Mouse (Mus musculus) left cerebral cortex, adult 2 months (tissue): ENCODE results near the gene Spon2. TPM values are rescaled to one million over a fixed set of nuclear protein-coding genes. Genes with fewer than 3 reads are reported as not detected.

Experiments used
- DNase-seq, 2 experiments: peaks; one replicate each; pipeline ENCODE4 v3.0.0; 2021 to 2022; ENCODE audit warnings: low spot score in 2 of 2, mixed read lengths in 1 of 2; ENCODE audit errors: extremely low spot score in 1 of 2
- H3K27ac ChIP-seq: fragments of 200-600 bp; 2 replicates; pipeline ENCODE4 v1.8.1; 2022
- H3K4me3 ChIP-seq: fragments of 200-600 bp; 2 replicates; pipeline ENCODE4 v1.8.1; 2022
- CTCF ChIP-seq: fragments of 200-600 bp; IDR thresholded peaks from 2 replicates; pipeline ENCODE4 v1.8.1; 2022; ENCODE audit warnings: antibody characterized with exemption, mild to moderate bottlenecking, moderate library complexity
- intact Hi-C: fragments of 180-260 bp; cut with DNase I; formaldehyde crosslinking; loops from one replicate; pipeline ENCODE4 v1.15.1; 2025
- total RNA-seq, 2 experiments: library from RNA; stranded (reverse); gene quantifications; 2 replicates each; pipeline ENCODE4 v1.2.3; 2021

Spon2 gene
- total RNA-seq, 2 experiments from 2014 or later = 0.56 TPM; not detected in 1

DNA sequence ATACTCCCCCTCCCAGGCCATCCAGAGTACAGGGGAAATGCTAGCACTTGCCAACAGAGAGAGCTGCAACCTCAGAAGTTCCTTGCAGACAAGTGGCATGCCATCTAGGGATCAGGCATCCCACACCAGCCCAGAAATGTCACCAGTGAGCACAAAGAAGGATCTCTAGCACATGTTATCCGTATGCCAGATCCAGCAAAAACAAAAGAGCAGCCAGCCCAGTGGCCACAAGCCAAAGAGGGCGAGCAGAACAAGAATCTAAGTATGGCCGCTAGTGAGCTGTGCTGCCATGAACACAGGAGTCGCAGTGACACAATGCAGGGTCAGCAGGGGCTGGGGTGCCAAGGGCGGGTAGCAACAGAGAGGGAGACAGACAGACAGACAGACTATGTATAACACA is 12.0 kb upstream of the Spon2 start:
- DNase-seq = no peak
- no peak for TF ChIP-seq CTCF

GRCm38 (mm10) chr5:33228428-33228827 is 10.2 kb upstream of the Spon2 start:
- intact Hi-C loops = no loop called here
- peak; percentile 60 to 71 for DNase-seq
- TF ChIP-seq CTCF = no peak
- peak overlapping the region; percentile 44; the same call in 1 of the 2 replicates for H3K27ac ChIP-seq
- H3K4me3 ChIP-seq = no peak overlapping the region

More for the DNA sequence above, 12.0 kb upstream of the Spon2 start:
- Histone ChIP-seq H3K27ac (no peak overlapping the region), H3K4me3 (no peak overlapping the region)
- intact Hi-C loops = no loop called here

DNA sequence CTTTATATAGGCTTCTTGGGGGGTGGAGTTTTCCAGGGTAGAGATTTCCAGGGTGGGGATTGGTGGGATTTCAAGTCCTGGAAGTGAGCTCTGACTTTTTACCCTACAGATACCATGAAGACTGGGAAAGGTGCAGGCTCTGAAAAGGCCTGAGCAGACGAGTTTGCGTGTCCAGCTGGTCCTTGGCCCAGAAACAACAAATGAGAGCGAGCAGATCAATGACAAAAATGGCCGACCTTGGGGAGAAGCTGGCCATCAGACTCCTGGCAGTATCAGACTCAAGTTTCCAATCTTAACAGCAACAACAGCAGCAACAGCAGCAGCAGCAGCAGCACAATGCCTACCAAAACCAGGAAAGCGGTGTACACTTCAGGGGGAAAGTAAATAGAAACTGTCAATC is 7.4 kb upstream of the Spon2 start:
- no peak for TF ChIP-seq CTCF
- H3K4me3 ChIP-seq = no peak overlapping the region
- intact Hi-C loops = no loop called here

GRCm38 (mm10) chr5:33224491-33224890 is 6.2 kb upstream of the Spon2 start:
- H3K4me3 ChIP-seq = no peak overlapping the region
- DNase-seq = no peak
- no peak for TF ChIP-seq CTCF
- H3K27ac ChIP-seq = no peak overlapping the region
- intact Hi-C loops = no loop called here

More for the DNA sequence above, 7.4 kb upstream of the Spon2 start:
- no peak for DNase-seq
- no peak overlapping the region for H3K27ac ChIP-seq

DNA sequence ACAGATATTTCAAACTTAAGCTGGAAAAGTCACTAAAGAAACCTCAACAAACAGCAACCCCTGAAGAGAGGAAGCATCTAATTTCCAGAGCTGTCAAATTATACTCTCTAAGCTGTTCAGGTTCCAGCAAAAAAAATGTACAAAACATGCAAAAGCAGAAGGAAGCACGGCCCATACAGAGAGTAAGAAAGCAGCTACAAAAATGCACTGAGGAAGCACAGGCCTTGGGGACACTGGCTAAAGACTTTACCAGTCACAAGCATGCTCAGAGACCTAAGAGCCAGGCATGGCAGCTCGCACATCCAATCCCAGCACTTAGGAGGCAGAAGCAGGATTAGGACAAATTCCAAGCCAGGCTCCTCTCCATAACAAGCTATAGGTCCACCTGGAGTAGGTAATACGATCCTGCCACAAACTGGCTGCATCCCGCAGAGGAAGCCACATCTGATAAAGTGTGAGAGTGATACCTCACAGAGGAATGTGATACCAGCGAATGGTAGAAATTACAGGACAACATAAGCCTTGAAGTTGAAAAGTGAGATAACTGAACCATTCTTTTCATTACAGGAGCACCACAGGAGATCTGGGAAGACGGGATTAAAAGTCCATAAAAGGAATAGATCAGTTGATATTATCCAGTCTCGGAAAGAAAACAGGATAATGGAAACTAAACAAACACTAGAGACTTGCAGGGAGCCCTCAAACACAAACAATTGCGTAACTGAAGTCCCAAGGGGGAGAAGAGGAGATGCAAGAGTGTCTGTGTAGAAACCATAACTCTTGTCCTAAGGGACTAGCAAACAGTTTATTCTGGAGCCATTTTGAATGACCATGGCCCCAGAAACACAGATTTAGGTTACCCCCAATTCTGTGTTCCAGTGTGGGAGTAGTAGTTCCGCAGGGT is 4.8 kb upstream of the Spon2 start:
- no peak overlapping the region for H3K4me3 ChIP-seq
- H3K27ac ChIP-seq = no peak overlapping the region
- no peak for TF ChIP-seq CTCF
- DNase-seq = no peak
- intact Hi-C loops = no loop called here

DNA sequence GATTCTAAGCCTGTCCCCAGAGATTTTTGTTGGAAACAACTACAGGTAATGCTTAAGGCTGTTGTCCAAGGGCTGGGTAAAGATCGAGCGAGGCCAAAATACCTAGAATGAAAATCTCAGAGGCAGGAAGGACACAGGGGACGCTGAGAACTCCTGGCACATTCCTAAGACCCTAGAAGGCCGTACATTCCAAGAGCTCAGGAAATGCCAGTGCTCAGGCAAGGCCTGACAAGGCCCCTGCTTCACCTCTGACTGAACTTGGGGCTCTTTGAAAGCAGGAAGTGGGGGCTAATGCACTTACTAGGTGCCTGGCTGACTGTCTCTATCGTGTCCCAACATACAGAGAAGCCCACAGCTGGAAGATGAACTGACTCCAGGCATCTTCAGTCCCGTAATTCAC is 4.1 kb upstream of the Spon2 start:
- H3K4me3 ChIP-seq = no peak overlapping the region
- H3K27ac ChIP-seq = no peak overlapping the region
- no peak for DNase-seq
- intact Hi-C loops = no loop called here
- TF ChIP-seq CTCF = no peak

DNA sequence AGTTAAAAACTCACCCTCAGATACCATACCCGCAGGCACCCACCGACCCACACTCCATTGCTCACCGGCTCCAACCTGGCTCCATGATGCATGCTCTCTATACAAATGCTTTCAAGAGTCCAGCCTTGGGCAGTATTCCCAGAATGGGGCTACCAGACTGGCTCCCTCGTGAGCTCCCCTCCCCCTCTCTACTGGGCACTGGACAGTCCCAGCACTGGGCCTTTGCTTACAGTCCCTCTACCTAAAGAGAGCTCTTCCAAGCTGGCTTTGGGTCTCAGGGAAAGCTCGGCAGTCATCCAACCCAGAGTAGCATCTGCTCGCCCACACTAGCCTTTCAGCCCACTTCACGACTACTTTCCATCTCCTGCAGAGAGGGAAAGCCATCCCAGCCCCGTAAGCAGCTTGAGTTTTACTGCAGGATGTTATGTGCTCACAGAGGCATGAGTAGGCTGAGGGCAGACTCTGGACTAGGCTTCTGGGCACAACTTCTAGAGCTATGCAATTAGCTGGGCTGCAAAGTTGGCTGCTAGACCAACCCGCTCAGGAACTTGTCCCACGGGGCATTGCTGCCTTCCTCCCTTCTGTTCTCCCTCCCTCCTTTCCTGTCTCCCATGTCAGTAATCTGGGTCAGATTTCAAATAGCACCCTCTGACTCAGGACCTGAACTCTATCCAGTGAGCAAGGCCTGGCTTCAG is 2.2 kb upstream of the Spon2 start:
- no peak overlapping the region for H3K4me3 ChIP-seq
- intact Hi-C loops = loop anchor here (2.0 kb wide), 1 partner anchor 54 kb away; the partner anchor contains the start of gene Ctbp1
- no peak for TF ChIP-seq CTCF
- DNase-seq = peak; percentile 23 to 63
- H3K27ac ChIP-seq = no peak overlapping the region

DNA sequence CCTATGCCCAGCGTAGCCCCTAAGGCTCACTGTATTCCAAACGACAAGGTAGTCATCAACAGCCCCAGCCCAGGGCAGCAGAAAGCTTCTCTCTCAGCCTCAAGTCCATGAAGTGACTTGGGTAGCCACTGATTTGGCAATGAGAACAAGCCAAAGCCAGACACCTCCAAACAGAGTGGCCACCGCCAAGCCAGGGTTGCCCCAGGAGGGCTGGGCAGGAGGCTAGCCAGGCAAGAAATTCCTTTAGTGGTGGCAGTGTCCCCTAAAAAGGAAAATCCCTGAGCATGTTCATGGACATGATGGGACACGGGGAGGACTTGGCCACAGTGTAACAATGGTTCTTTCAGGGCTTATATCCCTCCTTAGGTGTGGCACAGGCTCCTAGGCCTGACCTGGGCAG is 1.6 kb upstream of the Spon2 start:
- Histone ChIP-seq H3K27ac (no peak overlapping the region), H3K4me3 (no peak overlapping the region)
- DNase-seq = no peak
- no peak for TF ChIP-seq CTCF
- intact Hi-C loops = loop anchor here (2.0 kb wide), 1 partner anchor 55 kb away; the partner anchor contains the start of gene Ctbp1

GRCm38 (mm10) chr5:33218746-33219449 is 643 bp upstream of the Spon2 start:
- no peak; the same call in 1 of the 2 replicates for TF ChIP-seq CTCF
- no peak overlapping the region for H3K27ac ChIP-seq
- intact Hi-C loops = no loop called here
- DNase-seq = no peak
- H3K4me3 ChIP-seq = no peak overlapping the region

DNA sequence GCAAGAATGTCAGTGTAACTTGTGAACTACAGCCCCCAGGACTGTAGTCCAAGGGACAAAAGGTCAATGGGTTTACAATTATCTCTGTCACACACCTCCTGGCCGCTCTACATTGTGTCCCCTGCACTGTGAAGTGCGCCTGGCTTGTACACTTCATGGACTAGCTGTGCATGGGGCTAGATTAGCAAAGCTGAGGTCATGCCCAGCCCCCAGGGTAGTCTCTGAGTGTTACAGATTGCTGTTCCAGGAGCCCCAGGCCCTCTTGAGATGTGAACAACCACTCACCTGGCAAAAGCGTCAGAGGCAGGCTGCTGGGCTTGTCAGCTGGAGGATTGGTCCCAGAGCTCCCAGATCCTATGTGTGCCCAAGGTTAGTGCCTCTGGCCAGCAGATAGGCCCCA is 592 bp downstream of the Spon2 start:
- Histone ChIP-seq H3K4me3 (no peak overlapping the region), H3K27ac (no peak overlapping the region)
- intact Hi-C loops = no loop called here
- no peak for TF ChIP-seq CTCF
- DNase-seq = no peak

DNA sequence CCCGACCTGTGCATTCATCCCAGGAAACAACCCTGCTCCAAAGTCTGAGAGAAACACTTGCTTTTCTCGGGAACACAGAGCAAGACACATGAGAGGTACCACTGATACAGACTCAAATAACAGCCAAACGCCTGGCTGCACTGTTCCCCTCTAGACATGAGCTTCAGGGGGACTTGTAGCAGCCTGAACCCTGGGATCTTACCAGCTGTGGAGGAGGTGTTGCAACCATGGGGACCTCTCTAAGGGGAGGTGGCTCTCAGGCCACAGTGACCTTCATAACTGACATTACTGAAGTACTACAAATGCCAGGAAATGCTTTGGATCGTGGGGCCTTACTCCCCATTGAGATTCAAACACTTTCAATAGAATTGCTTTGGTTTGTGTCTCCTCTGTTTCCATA is 3.5 kb downstream of the Spon2 start:
- TF ChIP-seq CTCF = no peak
- intact Hi-C loops = no loop called here
- H3K4me3 ChIP-seq = no peak overlapping the region
- no peak overlapping the region for H3K27ac ChIP-seq
- no peak for DNase-seq

DNA sequence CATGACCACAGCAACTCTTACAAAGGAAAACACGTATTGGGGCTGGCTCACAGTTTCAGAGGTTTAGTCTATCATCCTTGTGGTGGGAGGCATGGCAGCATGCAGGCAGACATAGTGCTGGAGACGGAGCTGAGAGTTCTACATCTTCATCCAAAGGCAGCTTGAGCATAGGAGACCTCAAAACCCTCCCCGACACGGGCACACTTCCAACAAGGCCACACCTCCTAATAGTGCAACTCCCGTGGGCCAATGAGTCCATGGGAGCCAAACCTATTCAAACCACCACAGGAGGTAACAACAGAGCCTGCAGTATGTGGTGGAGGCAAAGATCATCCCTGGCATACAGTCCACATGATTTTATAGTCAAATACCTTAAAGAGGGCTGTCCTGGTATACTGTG is 7.0 kb downstream of the Spon2 start:
- no peak for DNase-seq
- intact Hi-C loops = no loop called here
- H3K4me3 ChIP-seq = no peak overlapping the region
- TF ChIP-seq CTCF = no peak
- H3K27ac ChIP-seq = no peak overlapping the region
